Mouse (Mus musculus) kidney, adult 2 months (tissue): ENCODE data around the gene Limch1.

Experiments
- CTCF ChIP-seq: fragments of 200-500 bp; conservative IDR thresholded peaks from 2 replicates; pipeline ENCODE4 v1.5.1; 2011; ENCODE audit warnings: low read depth, mild to moderate bottlenecking, control low read depth, low read length, moderate library complexity, mixed read lengths; ENCODE audit not compliant: insufficient read depth, insufficient read length
- POLR2A ChIP-seq: fragments of 200-500 bp; IDR thresholded peaks from one replicate; pipeline ENCODE4 v1.6.1; 2011; ENCODE audit warnings: low read depth, low read length, control low read depth

- TF ChIP-seq CTCF = no peak
- TF ChIP-seq POLR2A = no peak
Observed at GRCm38 (mm10) chr5:67101395-67101760, 355.8 kb downstream of the Limch1 start.
